Mouse (Mus musculus) T-cell, adult 2 months (primary cell): ENCODE results near the gene Dcaf12l2.

ENCODE experiments used
- DNase-seq: peaks from one replicate; pipeline ENCODE4 v3.0.0; 2022; ENCODE audit warnings: low spot score

Dcaf12l2 gene

DNA sequence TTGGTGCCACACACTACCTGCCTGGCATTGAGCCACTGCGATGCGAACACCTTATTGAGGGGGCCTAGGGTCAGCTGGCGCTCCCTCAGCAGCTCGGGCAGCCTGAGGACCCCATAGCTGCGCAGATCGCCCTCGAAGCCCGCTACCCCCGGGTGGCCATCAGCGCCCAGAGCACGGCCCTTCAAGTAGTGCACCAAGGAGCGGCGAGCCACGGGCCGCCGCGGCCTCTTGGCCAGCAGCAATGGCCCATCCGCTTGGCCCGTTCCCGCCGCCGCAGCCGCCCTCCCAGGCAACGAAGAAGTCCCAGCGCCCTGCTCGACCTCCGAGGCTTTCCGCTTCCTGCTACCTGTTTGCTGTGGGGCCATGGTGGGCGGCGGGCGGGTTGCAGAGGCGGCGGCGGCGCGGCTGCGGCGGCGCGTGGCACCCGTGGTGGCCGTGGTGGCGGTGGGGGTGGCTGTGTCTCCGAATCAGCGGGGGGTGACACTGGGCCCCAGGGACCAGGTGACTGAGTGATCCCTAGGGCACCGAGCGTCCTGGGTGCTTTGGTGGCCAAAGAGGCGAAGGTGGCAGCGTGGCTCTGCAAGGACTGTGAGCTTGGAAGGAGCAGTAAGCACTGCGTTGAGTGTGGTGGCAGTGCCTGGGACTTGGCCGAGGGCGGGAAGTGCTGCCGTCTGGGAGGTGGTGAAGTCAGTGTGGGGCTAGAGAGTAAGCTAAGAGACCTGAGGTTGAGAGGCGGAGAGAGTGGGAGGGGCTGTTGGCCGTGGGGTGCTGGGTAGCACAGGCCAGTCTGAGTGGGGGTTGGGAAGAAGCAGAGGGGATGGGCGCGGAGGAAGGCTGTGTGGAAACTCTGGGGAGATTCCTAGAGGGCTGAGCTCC, at the start of gene Dcaf12l2:
TSS of gene Dcaf12l2 (minus strand) at position 697 of the 876 bp plus-strand sequence.
- DNase-seq = no peak

DNA sequence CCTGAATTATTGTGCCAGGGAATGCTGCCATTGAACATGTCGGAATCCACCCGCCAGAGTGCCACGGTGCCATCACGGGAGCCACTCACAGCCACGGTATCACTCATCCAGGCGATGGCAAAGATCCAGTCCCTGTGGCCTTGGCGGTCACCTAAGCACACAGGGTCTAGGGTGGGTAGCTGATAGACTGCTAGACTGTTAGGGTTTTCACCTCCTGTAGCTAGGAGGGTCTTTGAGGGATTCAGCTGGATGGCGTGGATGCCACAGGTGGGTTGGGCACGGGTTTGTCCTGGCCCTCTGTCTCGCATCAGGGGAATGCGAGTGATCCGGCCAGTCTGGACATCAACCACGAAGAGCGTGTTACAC, 879 bp downstream of the Dcaf12l2 start:
- no peak for DNase-seq
